Mouse (Mus musculus): ENCODE measurements around the gene Lrrfip1.

Lrrfip1 gene

GRCm38 (mm10) chr1:90998891-90999611, 514 bp downstream of the Lrrfip1 start:
- DNase-seq (ENCODE audit: low read depth), result no peak

GRCm38 (mm10) chr1:90999911-91000601, 1.5 kb downstream of the Lrrfip1 start:
- DNase-seq (ENCODE audit: low read depth), result no peak

- DNase-seq (ENCODE audit: low read depth), result no peak
Measured at GRCm38 (mm10) chr1:91001101-91001500, 2.6 kb downstream of the Lrrfip1 start.

GRCm38 (mm10) chr1:91001871-91002539, 3.5 kb downstream of the Lrrfip1 start:
- DNase-seq (ENCODE audit: low read depth), result no peak

GRCm38 (mm10) chr1:91002641-91003040, 4.1 kb downstream of the Lrrfip1 start:
- DNase-seq (ENCODE audit: low read depth), result no peak

GRCm38 (mm10) chr1:91003522-91004253, 5.2 kb downstream of the Lrrfip1 start:
- DNase-seq (ENCODE audit: low read depth), result no peak

- DNase-seq (ENCODE audit: low read depth), result no peak
Measured at GRCm38 (mm10) chr1:91006037-91006436, 7.5 kb downstream of the Lrrfip1 start.

- DNase-seq (ENCODE audit: low read depth), result no peak
Measured at GRCm38 (mm10) chr1:91006708-91007107, 8.2 kb downstream of the Lrrfip1 start.

- no peak for DNase-seq (ENCODE audit: low read depth)
Measured at GRCm38 (mm10) chr1:91008147-91008682, 9.7 kb downstream of the Lrrfip1 start.

- DNase-seq (ENCODE audit: low read depth), result no peak
Measured at GRCm38 (mm10) chr1:91008746-91009145, 10.2 kb downstream of the Lrrfip1 start.

- DNase-seq (ENCODE audit: low read depth), result no peak
Measured at GRCm38 (mm10) chr1:91009266-91009665, 10.7 kb downstream of the Lrrfip1 start.

GRCm38 (mm10) chr1:91010216-91010615, 11.7 kb downstream of the Lrrfip1 start:
- DNase-seq (ENCODE audit: low read depth), result no peak

GRCm38 (mm10) chr1:91010716-91011115, 12.2 kb downstream of the Lrrfip1 start:
- no peak for DNase-seq (ENCODE audit: low read depth)

GRCm38 (mm10) chr1:91011336-91011735, 12.8 kb downstream of the Lrrfip1 start:
- no peak for DNase-seq (ENCODE audit: low read depth)

- DNase-seq (ENCODE audit: low read depth), result no peak
Measured at GRCm38 (mm10) chr1:91013803-91014202, 15.3 kb downstream of the Lrrfip1 start.

- DNase-seq (ENCODE audit: low read depth), result no peak
Measured at GRCm38 (mm10) chr1:91015571-91015970, 17.0 kb downstream of the Lrrfip1 start.

- no peak for DNase-seq (ENCODE audit: low read depth)
Measured at GRCm38 (mm10) chr1:91017111-91017758, 18.7 kb downstream of the Lrrfip1 start.

GRCm38 (mm10) chr1:91019346-91019745, 20.8 kb downstream of the Lrrfip1 start:
- no peak for DNase-seq (ENCODE audit: low read depth)

- no peak for DNase-seq (ENCODE audit: low read depth)
Measured at GRCm38 (mm10) chr1:91021304-91021703, 22.8 kb downstream of the Lrrfip1 start.

GRCm38 (mm10) chr1:91022157-91022895, 23.8 kb downstream of the Lrrfip1 start:
- DNase-seq (ENCODE audit: low read depth), result no peak

GRCm38 (mm10) chr1:91023230-91023629, 24.7 kb downstream of the Lrrfip1 start:
- no peak for DNase-seq (ENCODE audit: low read depth)

Measured in c-Kit-positive CD71-positive TER-119-negative erythroid progenitor cells, embryonic 14.5 days (primary cell).